Mouse (Mus musculus): ENCODE measurements around the gene Slco2a1. TPM values are rescaled to one million over a fixed set of nuclear protein-coding genes. Genes with fewer than 3 reads are reported as not detected.

The Slco2a1 gene
- polyA plus RNA-seq, 1 experiment from 2014 or later, result 70.0 TPM

DNA sequence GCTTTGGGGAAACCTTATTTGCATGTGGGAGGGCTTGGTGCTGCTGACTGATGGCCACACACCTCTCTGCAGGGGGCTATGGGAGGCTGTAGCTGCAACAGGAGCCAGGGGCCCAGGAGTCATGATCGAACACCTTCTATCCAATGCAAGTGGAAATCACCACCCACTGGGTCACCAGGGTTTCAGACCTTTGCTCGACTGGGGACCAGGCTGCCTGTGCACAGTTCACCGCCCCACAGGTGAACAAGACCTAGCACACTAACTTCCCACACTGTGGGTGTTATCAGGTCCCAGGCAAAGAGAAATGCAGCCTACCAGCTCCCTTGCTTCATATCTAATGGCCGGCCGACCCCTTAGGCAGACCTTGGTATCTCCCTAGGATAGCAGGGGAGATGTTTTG is 8.1 kb upstream of the Slco2a1 start:
- Histone ChIP-seq H3K4me2 (replicated peaks; ENCODE audit: low read depth, low read length) (no peak overlapping the region), H3K4me1 (ENCODE audit: insufficient read depth, low read depth, low read length) (peaks cover 7% of the 10 kb centered on the region; the same call in 1 of the 2 replicates), H3K9ac (replicated peaks; ENCODE audit: low read depth) (no peak overlapping the region), H3K27me3 (replicated peaks; ENCODE audit: insufficient read depth, low read length) (no peaks in the 10 kb centered on the region), H3K4me3 (ENCODE audit: low read depth, low read length) (no peak overlapping the region), H3K27ac (ENCODE audit: low read length) (no peak overlapping the region), H3K9me3 (ENCODE audit: low read length) (no peaks in the 10 kb centered on the region), H3K36me3 (ENCODE audit: insufficient read depth, low read length) (no peaks in the 10 kb centered on the region)
- ATAC-seq, result no peak
- TF ChIP-seq CTCF (IDR thresholded peaks at IDR 0.05) (no peak), EP300 (IDR thresholded peaks at IDR 0.05) (no peak)
- WGBS, result 87% methylated on average over 5 of the region's 5 CpGs
- DNase-seq (ENCODE audit: low spot score), result no peak

DNA sequence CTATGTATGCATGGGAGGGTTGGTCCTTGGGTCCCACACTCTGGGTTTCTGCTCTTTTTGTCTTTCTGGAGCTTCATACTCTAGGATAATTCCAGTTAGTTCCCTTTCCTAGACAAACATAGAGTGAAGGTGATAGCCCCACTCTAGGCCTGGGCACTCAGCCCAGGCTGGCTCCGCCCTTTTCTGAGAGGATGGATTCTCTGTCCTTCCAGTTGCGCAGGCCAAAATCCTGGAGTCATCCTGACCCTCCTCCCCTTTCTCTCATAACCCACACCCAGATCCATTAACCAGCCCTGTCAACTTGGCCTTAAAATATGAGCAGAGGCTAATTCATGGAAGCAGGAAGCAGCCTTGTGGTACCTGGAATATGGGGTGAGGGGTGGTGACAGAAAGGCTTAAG is 6.7 kb upstream of the Slco2a1 start:
- no peak for TF ChIP-seq EP300 (IDR thresholded peaks at IDR 0.05)
- no peak for TF ChIP-seq CTCF (IDR thresholded peaks at IDR 0.05)

DNA sequence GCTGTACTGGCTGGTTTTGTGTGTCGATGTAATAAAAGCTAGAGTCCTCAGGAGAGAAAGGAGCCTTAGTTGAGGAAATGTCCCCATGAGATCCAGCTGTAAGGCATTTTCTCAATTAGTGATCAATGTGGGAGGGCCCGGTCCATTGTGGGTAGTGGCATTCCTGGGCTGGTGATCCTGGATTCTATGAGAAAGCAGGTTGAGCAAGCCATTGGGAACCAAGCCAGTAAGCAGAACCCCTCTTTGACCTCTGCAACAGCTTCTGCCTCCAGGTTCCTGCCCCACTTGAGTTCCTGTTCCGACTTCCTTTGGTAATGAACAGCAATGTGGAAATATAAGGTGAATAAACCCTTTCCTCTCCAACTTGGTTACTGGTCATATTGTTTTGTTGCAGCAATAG is 6.1 kb upstream of the Slco2a1 start:
- Histone ChIP-seq H3K4me1 (ENCODE audit: insufficient read depth, low read depth, low read length) (peaks cover 7% of the 10 kb centered on the region; the same call in 1 of the 2 replicates), H3K4me2 (replicated peaks; ENCODE audit: low read depth, low read length) (no peak overlapping the region), H3K4me3 (ENCODE audit: low read depth, low read length) (no peak overlapping the region), H3K27me3 (replicated peaks; ENCODE audit: insufficient read depth, low read length) (no peaks in the 10 kb centered on the region), H3K9ac (replicated peaks; ENCODE audit: low read depth) (no peak overlapping the region), H3K27ac (ENCODE audit: low read length) (no peak overlapping the region), H3K36me3 (ENCODE audit: insufficient read depth, low read length) (no peaks in the 10 kb centered on the region), H3K9me3 (ENCODE audit: low read length) (no peaks in the 10 kb centered on the region)
- WGBS, result 57% methylated on average over 3 of the region's 3 CpGs
- no peak for TF ChIP-seq CTCF (IDR thresholded peaks at IDR 0.05)
- TF ChIP-seq EP300 (IDR thresholded peaks at IDR 0.05), result no peak
- no peak for DNase-seq (ENCODE audit: low spot score)
- no peak for ATAC-seq

More for the DNA sequence above, 6.7 kb upstream of the Slco2a1 start:
- no peak overlapping the region for H3K4me3 ChIP-seq (ENCODE audit: low read depth, low read length)
- no peaks in the 10 kb centered on the region for H3K9me3 ChIP-seq (ENCODE audit: low read length)
- DNase-seq (ENCODE audit: low spot score) (no peak), ATAC-seq (no peak)
- no peak overlapping the region for H3K9ac ChIP-seq (replicated peaks; ENCODE audit: low read depth)
- no peaks in the 10 kb centered on the region for H3K36me3 ChIP-seq (ENCODE audit: insufficient read depth, low read length)
- peaks cover 7% of the 10 kb centered on the region; the same call in 1 of the 2 replicates for H3K4me1 ChIP-seq (ENCODE audit: insufficient read depth, low read depth, low read length)
- H3K27me3 ChIP-seq (replicated peaks; ENCODE audit: insufficient read depth, low read length), result no peaks in the 10 kb centered on the region
- H3K4me2 ChIP-seq (replicated peaks; ENCODE audit: low read depth, low read length), result no peak overlapping the region
- 87% methylated on average over 2 of the region's 2 CpGs for WGBS
- no peak overlapping the region for H3K27ac ChIP-seq (ENCODE audit: low read length)

DNA sequence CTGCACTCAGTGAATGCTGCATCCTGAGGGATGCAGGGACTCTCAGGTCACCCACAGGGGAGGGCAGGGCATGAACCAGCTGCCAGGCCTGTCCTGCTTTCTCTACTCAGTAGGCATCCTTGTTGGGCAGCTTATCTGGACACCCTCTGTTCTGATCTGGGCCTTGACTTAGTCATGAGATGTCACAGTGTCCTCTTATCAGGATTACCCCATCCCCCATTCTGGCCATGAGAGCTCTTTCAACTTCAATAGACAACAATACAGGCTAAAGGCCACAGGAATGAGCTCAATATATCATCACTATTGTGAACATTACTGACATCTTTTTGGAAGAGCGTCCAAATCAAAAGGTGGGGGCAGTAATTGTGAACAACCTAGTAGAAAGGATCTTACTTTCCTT is 3.4 kb upstream of the Slco2a1 start:
- Histone ChIP-seq H3K27ac (ENCODE audit: low read length) (no peak overlapping the region), H3K9me3 (ENCODE audit: low read length) (no peaks in the 10 kb centered on the region), H3K4me1 (ENCODE audit: insufficient read depth, low read depth, low read length) (peaks cover 7% of the 10 kb centered on the region; the same call in 1 of the 2 replicates), H3K27me3 (replicated peaks; ENCODE audit: insufficient read depth, low read length) (no peaks in the 10 kb centered on the region), H3K4me3 (ENCODE audit: low read depth, low read length) (no peak overlapping the region), H3K4me2 (replicated peaks; ENCODE audit: low read depth, low read length) (no peak overlapping the region), H3K36me3 (ENCODE audit: insufficient read depth, low read length) (no peaks in the 10 kb centered on the region), H3K9ac (replicated peaks; ENCODE audit: low read depth) (no peak overlapping the region)
- DNase-seq (ENCODE audit: low spot score) (peak; percentile 63), ATAC-seq (peak; percentile 90)
- TF ChIP-seq CTCF (IDR thresholded peaks at IDR 0.05) (no peak), EP300 (IDR thresholded peaks at IDR 0.05) (peak; percentile 75)
- WGBS, result 59% methylated on average over 1 of the region's 1 CpGs

DNA sequence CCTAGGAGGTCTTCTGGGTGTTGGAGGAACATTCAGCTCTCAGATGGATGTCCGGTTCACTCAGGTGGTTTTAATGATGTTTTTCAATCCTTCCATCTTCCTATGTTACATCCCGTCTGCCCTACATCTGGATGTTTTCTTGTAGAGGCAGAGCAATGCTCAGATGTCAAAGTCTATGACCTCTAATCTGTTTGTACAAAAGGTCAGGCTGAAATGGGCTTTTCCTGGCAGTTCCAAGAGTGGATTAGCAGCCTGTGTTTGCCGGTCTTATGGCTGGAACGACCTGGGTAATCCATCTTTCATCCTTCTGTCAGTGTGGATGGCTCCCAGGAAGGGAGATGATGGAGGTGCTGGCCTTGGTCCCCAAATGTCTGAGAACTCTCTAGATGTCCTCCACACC is 2.6 kb upstream of the Slco2a1 start:
- no peaks in the 10 kb centered on the region for H3K36me3 ChIP-seq (ENCODE audit: insufficient read depth, low read length)
- no peak for DNase-seq (ENCODE audit: low spot score)
- TF ChIP-seq CTCF (IDR thresholded peaks at IDR 0.05), result no peak
- TF ChIP-seq EP300 (IDR thresholded peaks at IDR 0.05), result no peak
- H3K27ac ChIP-seq (ENCODE audit: low read length), result no peak overlapping the region
- peaks cover 7% of the 10 kb centered on the region; the same call in 1 of the 2 replicates for H3K4me1 ChIP-seq (ENCODE audit: insufficient read depth, low read depth, low read length)
- H3K9ac ChIP-seq (replicated peaks; ENCODE audit: low read depth), result no peak overlapping the region
- H3K4me2 ChIP-seq (replicated peaks; ENCODE audit: low read depth, low read length), result no peak overlapping the region
- WGBS, result 40% methylated on average over 4 of the region's 4 CpGs
- ATAC-seq, result no peak
- H3K4me3 ChIP-seq (ENCODE audit: low read depth, low read length), result no peak overlapping the region
- no peaks in the 10 kb centered on the region for H3K9me3 ChIP-seq (ENCODE audit: low read length)
- H3K27me3 ChIP-seq (replicated peaks; ENCODE audit: insufficient read depth, low read length), result no peaks in the 10 kb centered on the region

DNA sequence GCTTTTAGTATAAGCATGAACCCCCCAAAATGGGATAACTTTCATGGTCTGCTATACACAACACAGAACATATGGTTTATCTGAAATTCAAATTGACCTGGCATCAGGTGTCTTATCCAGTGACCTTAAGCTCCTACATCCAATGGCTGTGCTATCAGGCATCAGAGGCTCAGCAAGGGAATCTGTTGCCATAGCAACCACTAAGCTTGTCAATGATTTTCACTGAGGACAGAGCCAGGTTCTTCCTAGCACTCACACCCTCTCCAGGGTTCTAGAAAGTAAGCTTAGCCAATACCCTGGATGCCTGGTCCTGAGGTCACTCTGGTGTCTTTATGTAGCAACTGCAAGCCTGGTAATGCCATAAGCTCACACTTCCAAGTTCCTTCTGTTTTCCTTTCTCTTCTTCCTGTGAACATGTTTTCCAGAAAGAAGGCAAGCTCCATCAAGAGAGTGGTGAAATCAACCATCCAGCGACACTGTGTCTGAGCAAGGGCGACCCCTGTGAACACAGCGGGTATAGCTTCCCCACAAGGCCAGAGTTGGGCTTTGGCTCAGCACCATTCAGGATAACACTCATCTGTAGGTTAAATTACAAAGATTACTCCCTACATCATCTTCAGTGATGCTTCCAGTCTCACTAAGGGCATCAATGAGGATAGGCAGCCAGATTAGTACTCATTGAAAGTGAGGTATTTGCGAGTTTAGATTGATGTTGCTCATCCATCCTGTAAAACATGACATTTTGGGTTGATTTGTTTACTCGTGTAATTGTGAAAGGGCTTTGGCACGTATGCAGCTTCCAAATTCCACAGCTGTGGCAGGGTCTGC is 2.0 kb downstream of the Slco2a1 start:
- peak; percentile 56 for ATAC-seq
- WGBS, result 38% methylated on average over 6 of the region's 6 CpGs
- TF ChIP-seq EP300 (IDR thresholded peaks at IDR 0.05) (no peak), CTCF (IDR thresholded peaks at IDR 0.05) (peak; percentile 72)

More for the DNA sequence above, 2.0 kb downstream of the Slco2a1 start:
- peak; percentile 61 for DNase-seq (ENCODE audit: low spot score)
- H3K36me3 ChIP-seq (ENCODE audit: insufficient read depth, low read length), result no peaks in the 10 kb centered on the region
- H3K27ac ChIP-seq (ENCODE audit: low read length), result no peak overlapping the region
- H3K4me3 ChIP-seq (ENCODE audit: low read depth, low read length), result no peak overlapping the region
- H3K4me1 ChIP-seq (ENCODE audit: insufficient read depth, low read depth, low read length), result no peaks in the 10 kb centered on the region
- no peak overlapping the region for H3K9ac ChIP-seq (replicated peaks; ENCODE audit: low read depth)
- no peaks in the 10 kb centered on the region for H3K27me3 ChIP-seq (replicated peaks; ENCODE audit: insufficient read depth, low read length)
- no peaks in the 10 kb centered on the region for H3K9me3 ChIP-seq (ENCODE audit: low read length)
- H3K4me2 ChIP-seq (replicated peaks; ENCODE audit: low read depth, low read length), result no peak overlapping the region
